Mouse (Mus musculus): ENCODE data around the gene Ptrh2. TPM values are rescaled to one million over a fixed set of nuclear protein-coding genes. Genes with fewer than 3 reads are reported as not detected.

The Ptrh2 gene
- total RNA-seq, 1 experiment, result 16.6 TPM

GRCm38 (mm10) chr11:86644553-86644952, 39.2 kb upstream of the Ptrh2 start:
- in situ Hi-C loops (cut with MboI; ENCODE audit: low sequenced_read_pairs in 2 of 2, unreplicated experiment in 2 of 2), result no loop called here
- H3K4me1 ChIP-seq (ENCODE audit: control insufficient read depth in 2 of 2, insufficient read depth in 2 of 2, low read length in 2 of 2, poor library complexity in 1 of 2), result peaks cover 1 to 2% of the 10 kb centered on the region in 2 experiments; a peak in 1 of 4 replicates

DNA sequence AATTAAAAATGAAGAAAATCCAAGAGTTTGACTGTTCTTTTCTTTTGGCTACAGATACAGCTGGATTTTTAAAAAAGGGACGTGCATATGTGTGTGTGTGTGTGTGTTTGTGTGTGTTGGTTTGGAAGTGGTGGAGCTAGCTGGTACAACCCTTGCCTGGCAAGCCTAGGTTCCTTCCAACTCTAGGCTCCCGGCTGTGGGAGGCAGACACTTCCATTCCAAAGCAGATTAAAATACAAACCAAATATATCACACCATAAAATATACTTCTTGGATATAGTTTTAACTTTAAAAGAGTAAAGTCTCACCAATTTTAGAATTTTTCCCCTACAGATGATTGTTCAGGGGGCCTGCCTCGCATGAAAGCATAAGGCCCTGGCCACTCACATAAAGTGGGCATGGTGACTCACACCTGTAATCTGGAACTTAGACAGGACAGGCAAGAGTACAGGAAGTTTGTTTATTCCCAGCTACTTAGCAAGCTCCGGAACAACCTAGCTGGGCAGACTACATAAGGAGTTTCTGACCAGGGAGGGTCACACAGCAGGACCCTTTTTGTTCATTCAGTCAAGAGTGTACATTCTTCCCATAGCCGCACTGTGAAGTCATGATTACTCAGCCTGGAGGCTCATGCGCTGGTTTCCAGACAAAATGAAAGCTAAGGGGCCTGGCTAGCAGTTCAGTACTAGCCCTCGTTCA, 37.5 kb upstream of the Ptrh2 start:
- in situ Hi-C loops (cut with MboI; ENCODE audit: low sequenced_read_pairs in 2 of 2, unreplicated experiment in 2 of 2), result no loop called here
- peak; percentile 26 for DNase-seq (ENCODE audit: low read depth, low spot score)
- peaks cover 1 to 2% of the 10 kb centered on the region in 2 experiments; a peak in 1 of 4 replicates for H3K4me1 ChIP-seq (ENCODE audit: control insufficient read depth in 2 of 2, insufficient read depth in 2 of 2, low read length in 2 of 2, poor library complexity in 1 of 2)
- no peak for TF ChIP-seq ZC3H11A (IDR thresholded peaks at IDR 0.05; ENCODE audit: borderline replicate concordance, low read depth, low read length)
- TF ChIP-seq MAFK (IDR thresholded peaks at IDR 0.05; ENCODE audit: insufficient read depth, low read depth, low read length), result peak; percentile 47; the same call in 1 of the 2 replicates
- H3K4me3 ChIP-seq (ENCODE audit: insufficient read depth in 1 of 2, low read depth in 1 of 2, low read length in 2 of 2, poor library complexity in 1 of 2, severe bottlenecking in 1 of 2), result no peak overlapping the region
- no peak overlapping the region for H3K9ac ChIP-seq (ENCODE audit: insufficient read depth, low read depth, low read length, poor library complexity, severe bottlenecking)
- H3K27ac ChIP-seq (ENCODE audit: insufficient read depth, low read depth, low read length, poor library complexity, severe bottlenecking), result no peak overlapping the region; the same call in 1 of the 2 replicates
- no peaks in the 10 kb centered on the region; the same call in 1 of the 2 replicates for H3K36me3 ChIP-seq (ENCODE audit: control insufficient read depth, insufficient read depth, low read length, poor library complexity, severe bottlenecking)
- H3K9me3 ChIP-seq (ENCODE audit: control insufficient read depth, insufficient read depth, low read depth, low read length), result no peaks in the 10 kb centered on the region

More at GRCm38 (mm10) chr11:86644553-86644952, 39.2 kb upstream of the Ptrh2 start:
- TF ChIP-seq HCFC1 (IDR thresholded peaks at IDR 0.05; ENCODE audit: borderline replicate concordance, insufficient read depth, low read length), result no peak
- TF ChIP-seq CHD2 (IDR thresholded peaks at IDR 0.05; ENCODE audit: low read depth, low read length), result no peak
- no peak for TF ChIP-seq MAFK (IDR thresholded peaks at IDR 0.05; ENCODE audit: insufficient read depth, low read depth, low read length)
- TF ChIP-seq ZC3H11A (IDR thresholded peaks at IDR 0.05; ENCODE audit: borderline replicate concordance, low read depth, low read length), result no peak
- no peak for TF ChIP-seq ZNF384 (IDR thresholded peaks at IDR 0.05; ENCODE audit: low read depth, low read length)
- Histone ChIP-seq H3K9ac (ENCODE audit: insufficient read depth, low read depth, low read length, poor library complexity, severe bottlenecking) (no peak overlapping the region), H3K4me3 (ENCODE audit: insufficient read depth in 1 of 2, low read depth in 1 of 2, low read length in 2 of 2, poor library complexity in 1 of 2, severe bottlenecking in 1 of 2) (no peak overlapping the region), H3K9me3 (ENCODE audit: control insufficient read depth, insufficient read depth, low read depth, low read length) (no peaks in the 10 kb centered on the region), H3K27ac (ENCODE audit: insufficient read depth, low read depth, low read length, poor library complexity, severe bottlenecking) (no peak overlapping the region), H3K36me3 (ENCODE audit: control insufficient read depth, insufficient read depth, low read length, poor library complexity, severe bottlenecking) (no peaks in the 10 kb centered on the region; the same call in 1 of the 2 replicates)
- no peak for DNase-seq (ENCODE audit: low read depth, low spot score)

DNA sequence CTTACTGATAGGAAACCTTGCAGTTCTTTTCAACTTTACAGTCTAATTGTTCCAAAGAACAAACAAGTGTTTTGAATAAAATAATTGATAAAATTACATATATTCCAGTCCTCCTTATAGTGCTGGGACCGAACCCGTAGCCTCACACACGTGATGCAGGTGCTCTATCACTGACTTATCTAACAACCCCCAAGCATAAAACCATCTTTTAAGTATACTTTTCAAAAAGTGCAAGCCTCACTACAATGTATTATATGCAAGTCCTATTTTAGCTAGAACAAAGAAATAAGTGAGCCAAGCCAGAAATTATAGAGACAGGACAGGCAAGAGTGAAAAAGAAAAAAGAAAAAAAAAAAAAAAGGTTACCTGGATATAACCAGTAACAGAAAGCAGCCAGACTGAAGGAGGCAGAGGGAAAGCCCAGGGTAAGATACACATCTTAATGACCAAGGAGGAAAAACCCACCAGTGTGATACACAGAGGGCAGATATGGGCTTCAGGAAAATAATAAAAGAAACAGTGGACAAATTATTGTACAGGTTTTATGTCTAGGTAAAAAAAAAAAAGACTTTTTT, 36.8 kb upstream of the Ptrh2 start:
- TF ChIP-seq CHD2 (IDR thresholded peaks at IDR 0.05; ENCODE audit: low read depth, low read length) (no peak), MAFK (IDR thresholded peaks at IDR 0.05; ENCODE audit: insufficient read depth, low read depth, low read length) (no peak), ZNF384 (IDR thresholded peaks at IDR 0.05; ENCODE audit: low read depth, low read length) (no peak), HCFC1 (IDR thresholded peaks at IDR 0.05; ENCODE audit: borderline replicate concordance, insufficient read depth, low read length) (no peak), ZC3H11A (IDR thresholded peaks at IDR 0.05; ENCODE audit: borderline replicate concordance, low read depth, low read length) (no peak)
- in situ Hi-C loops (cut with MboI; ENCODE audit: low sequenced_read_pairs in 2 of 2, unreplicated experiment in 2 of 2), result no loop called here
- Histone ChIP-seq H3K4me3 (ENCODE audit: insufficient read depth in 1 of 2, low read depth in 1 of 2, low read length in 2 of 2, poor library complexity in 1 of 2, severe bottlenecking in 1 of 2) (no peak overlapping the region), H3K9ac (ENCODE audit: insufficient read depth, low read depth, low read length, poor library complexity, severe bottlenecking) (no peak overlapping the region), H3K4me1 (ENCODE audit: control insufficient read depth in 2 of 2, insufficient read depth in 2 of 2, low read length in 2 of 2, poor library complexity in 1 of 2) (peaks cover 1 to 2% of the 10 kb centered on the region in 2 experiments; a peak in 1 of 4 replicates), H3K36me3 (ENCODE audit: control insufficient read depth, insufficient read depth, low read length, poor library complexity, severe bottlenecking) (peaks cover under 1% of the 10 kb centered on the region), H3K9me3 (ENCODE audit: control insufficient read depth, insufficient read depth, low read depth, low read length) (no peaks in the 10 kb centered on the region), H3K27ac (ENCODE audit: insufficient read depth, low read depth, low read length, poor library complexity, severe bottlenecking) (no peak overlapping the region; the same call in 1 of the 2 replicates)
- no peak for DNase-seq (ENCODE audit: low read depth, low spot score)

DNA sequence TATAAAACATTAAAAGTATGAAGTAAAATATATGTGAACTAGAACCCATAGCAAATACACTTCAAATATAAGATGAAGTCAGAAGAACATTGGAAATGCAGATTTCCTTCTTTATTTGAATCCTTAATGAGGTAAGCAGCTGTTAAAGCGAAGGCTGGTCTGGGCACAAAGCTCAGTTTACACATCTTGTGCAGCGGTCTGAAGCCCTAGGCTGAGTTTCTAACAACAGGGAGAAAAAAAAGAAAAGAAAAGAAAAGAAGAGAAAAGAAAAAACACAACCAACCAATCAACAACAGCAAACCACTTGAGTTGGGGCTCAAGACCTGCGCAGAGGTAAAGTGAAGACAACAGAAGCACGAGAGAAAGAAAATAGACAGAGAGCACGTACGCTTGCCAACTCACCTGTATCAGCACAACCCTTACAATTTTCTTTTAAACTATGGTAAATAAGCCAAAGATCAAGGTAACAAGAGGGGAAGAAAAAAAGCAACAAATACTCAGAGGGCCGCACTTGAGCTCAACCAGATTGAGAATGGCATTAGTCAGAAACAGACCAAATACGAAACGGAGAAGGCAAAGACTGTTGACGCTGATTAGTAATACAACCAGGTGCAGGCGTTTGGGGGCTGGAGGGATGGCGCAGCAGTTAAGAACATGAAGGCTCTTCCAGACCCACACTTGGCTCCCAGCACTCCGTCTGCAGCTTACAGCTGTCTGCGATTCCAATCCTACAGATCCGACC, 35.9 kb upstream of the Ptrh2 start:
- H3K27ac ChIP-seq (ENCODE audit: insufficient read depth, low read depth, low read length, poor library complexity, severe bottlenecking), result no peak overlapping the region
- no peak overlapping the region for H3K9ac ChIP-seq (ENCODE audit: insufficient read depth, low read depth, low read length, poor library complexity, severe bottlenecking)

More for the DNA sequence above, 35.9 kb upstream of the Ptrh2 start:
- H3K36me3 ChIP-seq (ENCODE audit: control insufficient read depth, insufficient read depth, low read length, poor library complexity, severe bottlenecking), result peaks cover 3% of the 10 kb centered on the region
- no peak overlapping the region for H3K4me3 ChIP-seq (ENCODE audit: insufficient read depth in 1 of 2, low read depth in 1 of 2, low read length in 2 of 2, poor library complexity in 1 of 2, severe bottlenecking in 1 of 2)
- in situ Hi-C loops (cut with MboI; ENCODE audit: low sequenced_read_pairs in 2 of 2, unreplicated experiment in 2 of 2), result no loop called here
- TF ChIP-seq HCFC1 (IDR thresholded peaks at IDR 0.05; ENCODE audit: borderline replicate concordance, insufficient read depth, low read length) (no peak), CHD2 (IDR thresholded peaks at IDR 0.05; ENCODE audit: low read depth, low read length) (no peak), MAFK (IDR thresholded peaks at IDR 0.05; ENCODE audit: insufficient read depth, low read depth, low read length) (no peak), ZC3H11A (IDR thresholded peaks at IDR 0.05; ENCODE audit: borderline replicate concordance, low read depth, low read length) (no peak), ZNF384 (IDR thresholded peaks at IDR 0.05; ENCODE audit: low read depth, low read length) (no peak)
- no peak for DNase-seq (ENCODE audit: low read depth, low spot score)
- no peaks in the 10 kb centered on the region for H3K9me3 ChIP-seq (ENCODE audit: control insufficient read depth, insufficient read depth, low read depth, low read length)
- H3K4me1 ChIP-seq (ENCODE audit: control insufficient read depth in 2 of 2, insufficient read depth in 2 of 2, low read length in 2 of 2, poor library complexity in 1 of 2), result peaks cover 1 to 2% of the 10 kb centered on the region in 2 experiments; a peak in 1 of 4 replicates

Data from ES-E14 (cell line).